Mouse (Mus musculus) hindbrain, postnatal 0 days (tissue): ENCODE measurements around the gene Znrf1. TPM values are rescaled to one million over a fixed set of nuclear protein-coding genes. Genes with fewer than 3 reads are reported as not detected.

Experiments used
- ATAC-seq: fragments of 200-750 bp; cut with Nextera tagmentation; 2 replicates; pipeline ENCODE4 v1.8.0; 2017; ENCODE audit warnings: mild to moderate bottlenecking, moderate TSS enrichment, moderate library complexity
- DNase-seq: peaks from one replicate; pipeline ENCODE4 v3.0.0-alpha.2; 2015; ENCODE audit warnings: low spot score
- H3K27ac ChIP-seq: fragments of 300-500 bp; sonication (generic); 2 replicates; pipeline ENCODE4 v1.5.1; 2014; ENCODE audit warnings: mild to moderate bottlenecking
- H3K27me3 ChIP-seq: fragments of 300-500 bp; sonication (generic); 2 replicates; pipeline ENCODE4 v1.6.1; 2014; ENCODE audit warnings: low read length, mixed read lengths; ENCODE audit not compliant: insufficient read depth
- H3K36me3 ChIP-seq: fragments of 300-500 bp; sonication (generic); 2 replicates; pipeline ENCODE4 v1.6.1; 2014; ENCODE audit warnings: low read length, mixed read lengths; ENCODE audit not compliant: insufficient read depth
- H3K4me1 ChIP-seq: fragments of 300-500 bp; sonication (generic); 2 replicates; pipeline ENCODE4 v1.6.1; 2014; ENCODE audit warnings: antibody characterized with exemption, low read length, mixed read lengths; ENCODE audit not compliant: insufficient read depth
- H3K4me2 ChIP-seq: fragments of 300-500 bp; sonication (generic); 2 replicates; pipeline ENCODE4 v1.6.1; 2014; ENCODE audit warnings: low read depth, mild to moderate bottlenecking, low read length, moderate library complexity, mixed read lengths
- H3K4me3 ChIP-seq: fragments of 300-500 bp; sonication (generic); 2 replicates; pipeline ENCODE4 v1.5.1; 2014; ENCODE audit warnings: low read length
- H3K9ac ChIP-seq: fragments of 300-500 bp; sonication (generic); replicated peaks from 2 replicates; pipeline ENCODE4 v1.6.1; 2014; ENCODE audit warnings: mild to moderate bottlenecking, low read length, moderate library complexity, mixed read lengths
- H3K9me3 ChIP-seq: fragments of 300-500 bp; sonication (generic); 2 replicates; pipeline ENCODE4 v1.6.1; 2016; ENCODE audit warnings: low read length, mixed read lengths
- CTCF ChIP-seq: IDR thresholded peaks from 2 replicates; pipeline ENCODE4 v1.5.1; 2016; ENCODE audit warnings: antibody characterized with exemption, control low read depth, low read depth
- WGBS: fragments of 180-500 bp; shearing (Covaris S2); extraction: QIAGEN DNeasy Blood & Tissue Kit; methylation state at CpG from one replicate; pipeline ENCODE4 v1.1.7; 2014; 5-methylcytosine and 5-hydroxymethylcytosine counted together
- polyA plus RNA-seq: library from polyadenylated mRNA; unstranded; fragments of >200 nt; fragmentation: Nextera tagmentation; extraction: Ambion mirVana; gene quantifications from 2 replicates; pipeline ENCODE4 v1.2.1, GENCODE M21; 2015
- total RNA-seq: library from RNA; depleted of rRNA; stranded (reverse); fragments of >200 nt; gene quantifications from 2 replicates; pipeline ENCODE4 v1.2.3, GENCODE M21; 2014

The Znrf1 gene
- total and polyA plus RNA-seq, 2 experiments from 2014 or later: 76.1 to 194 TPM

DNA sequence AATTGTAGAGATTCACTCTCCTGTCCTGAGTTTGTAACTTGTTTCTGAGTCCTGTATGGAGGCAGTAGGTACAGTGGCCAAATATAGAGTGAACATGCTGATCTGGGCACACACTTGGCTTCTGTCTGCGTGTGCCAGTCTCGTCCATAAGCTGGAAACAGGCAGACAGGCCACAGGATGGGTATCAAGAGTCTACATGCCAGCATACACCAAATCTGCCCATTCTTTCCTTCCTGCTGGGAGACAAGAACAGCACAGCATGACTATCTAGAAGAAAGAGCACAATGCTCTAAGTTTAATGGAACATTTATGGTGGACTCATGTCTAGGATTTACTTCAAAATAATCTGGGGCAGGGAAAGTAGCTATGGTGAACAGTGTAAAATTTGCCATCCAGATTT is 59.1 kb downstream of the Znrf1 start:
- Histone ChIP-seq H3K4me3 (no peak overlapping the region), H3K27ac (no peak overlapping the region), H3K36me3 (no peaks in the 10 kb centered on the region), H3K4me1 (0 out of 2 replicates have a peak, but pooled peaks cover 13% of the 10 kb centered on the region), H3K4me2 (no peak overlapping the region), H3K9ac (no peak overlapping the region), H3K9me3 (no peaks in the 10 kb centered on the region), H3K27me3 (no peaks in the 10 kb centered on the region)
- WGBS: 76% methylated on average over 2 of the region's 2 CpGs
- no peak for ATAC-seq
- no peak for TF ChIP-seq CTCF
- no peak for DNase-seq

DNA sequence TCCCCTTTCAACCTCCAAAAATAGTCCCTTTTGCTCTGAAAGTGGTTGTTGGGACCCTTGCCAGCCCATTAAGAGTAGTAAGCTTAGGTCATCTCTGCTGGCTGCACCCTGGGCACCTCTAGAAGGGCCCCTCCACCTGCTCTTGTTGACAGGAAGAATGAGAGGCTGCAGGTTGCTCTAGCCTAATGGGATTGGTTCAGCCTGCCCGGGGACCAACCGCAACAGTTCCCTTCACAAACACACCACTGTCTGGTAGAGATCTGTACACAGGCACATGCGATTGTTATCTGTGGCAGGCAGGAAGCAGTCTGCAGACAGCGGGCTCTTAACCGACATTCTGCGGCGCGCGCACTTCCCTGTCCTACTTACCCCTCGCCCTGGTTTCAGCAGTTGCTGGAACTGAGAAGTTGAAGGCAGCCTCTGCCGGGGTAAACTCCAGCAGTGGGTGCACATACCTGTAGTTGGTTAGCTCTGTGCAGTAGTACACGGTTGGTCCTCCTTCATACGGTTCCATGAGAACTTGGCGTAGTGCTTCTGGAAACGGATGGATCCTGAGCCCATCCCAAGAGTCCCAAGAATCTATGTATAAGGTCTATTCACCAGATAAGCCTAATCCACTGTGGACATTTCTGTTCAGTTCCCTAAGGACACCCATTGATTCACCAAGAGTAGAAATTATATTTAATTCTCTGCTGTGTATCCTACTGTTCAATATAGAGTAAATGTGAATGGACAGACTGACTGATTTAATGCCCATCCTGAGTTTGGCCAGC is 60.0 kb downstream of the Znrf1 start:
- no peak for DNase-seq
- no peak overlapping the region for H3K27ac ChIP-seq
- H3K4me1 ChIP-seq: 0 out of 2 replicates have a peak, but pooled peaks cover 13% of the 10 kb centered on the region
- H3K4me3 ChIP-seq: no peak overlapping the region
- H3K9me3 ChIP-seq: no peaks in the 10 kb centered on the region
- no peaks in the 10 kb centered on the region for H3K36me3 ChIP-seq
- H3K9ac ChIP-seq: no peak overlapping the region
- no peak for ATAC-seq
- 86% methylated on average over 15 of the region's 15 CpGs for WGBS
- TF ChIP-seq CTCF: no peak
- H3K27me3 ChIP-seq: no peaks in the 10 kb centered on the region
- H3K4me2 ChIP-seq: no peak overlapping the region

DNA sequence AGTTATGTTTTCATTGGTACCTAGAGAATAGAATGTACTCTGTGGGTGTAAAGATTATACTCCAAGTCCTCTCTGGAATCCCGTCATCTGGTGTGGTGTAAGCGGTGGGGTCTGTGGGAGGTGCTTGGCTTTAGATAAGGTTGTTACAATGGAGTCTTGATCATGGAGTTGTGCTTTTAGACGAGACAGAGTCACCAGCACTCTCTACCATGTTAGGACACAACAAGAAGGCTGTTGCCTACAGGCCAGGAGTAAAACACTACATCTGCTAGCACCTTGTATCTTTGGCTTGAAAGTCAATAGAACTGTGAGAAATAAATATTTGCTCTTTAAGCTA is 60.6 kb downstream of the Znrf1 start:
- Histone ChIP-seq H3K9me3 (no peaks in the 10 kb centered on the region), H3K27ac (no peak overlapping the region), H3K36me3 (no peaks in the 10 kb centered on the region), H3K4me2 (no peak overlapping the region), H3K4me3 (no peak overlapping the region), H3K9ac (no peak overlapping the region), H3K4me1 (0 out of 2 replicates have a peak, but pooled peaks cover 13% of the 10 kb centered on the region), H3K27me3 (no peaks in the 10 kb centered on the region)
- no peak for TF ChIP-seq CTCF
- DNase-seq (no peak), ATAC-seq (no peak)
- WGBS: 44% methylated on average over 3 of the region's 3 CpGs

DNA sequence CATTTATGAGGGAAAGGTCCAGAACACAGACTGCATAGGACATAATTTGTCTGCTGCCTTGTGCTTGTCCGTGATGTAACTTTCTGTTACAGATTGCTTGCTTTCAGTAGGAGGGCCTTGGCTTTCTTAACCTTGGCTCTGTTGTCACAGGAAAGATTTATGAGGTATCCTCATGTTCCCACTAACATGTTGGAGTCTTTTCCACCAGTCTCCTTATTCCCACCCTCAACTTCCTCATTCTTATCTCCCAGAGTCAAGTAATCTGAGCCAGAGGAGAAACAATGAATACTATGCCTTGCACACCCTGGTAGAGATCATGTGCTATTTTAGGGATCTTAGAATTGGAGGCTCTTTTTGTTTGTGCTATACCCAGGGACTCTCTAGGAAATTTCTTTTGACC is 61.4 kb downstream of the Znrf1 start:
- Histone ChIP-seq H3K4me3 (no peak overlapping the region), H3K9me3 (no peaks in the 10 kb centered on the region), H3K4me1 (0 out of 2 replicates have a peak, but pooled peaks cover 13% of the 10 kb centered on the region), H3K27ac (peak overlapping the region; percentile 5; the same call in 1 of the 2 replicates), H3K36me3 (no peaks in the 10 kb centered on the region), H3K9ac (no peak overlapping the region), H3K4me2 (no peak overlapping the region), H3K27me3 (no peaks in the 10 kb centered on the region)
- WGBS: 60% methylated on average over 1 of the region's 1 CpGs
- DNase-seq (no peak), ATAC-seq (no peak)
- no peak for TF ChIP-seq CTCF

DNA sequence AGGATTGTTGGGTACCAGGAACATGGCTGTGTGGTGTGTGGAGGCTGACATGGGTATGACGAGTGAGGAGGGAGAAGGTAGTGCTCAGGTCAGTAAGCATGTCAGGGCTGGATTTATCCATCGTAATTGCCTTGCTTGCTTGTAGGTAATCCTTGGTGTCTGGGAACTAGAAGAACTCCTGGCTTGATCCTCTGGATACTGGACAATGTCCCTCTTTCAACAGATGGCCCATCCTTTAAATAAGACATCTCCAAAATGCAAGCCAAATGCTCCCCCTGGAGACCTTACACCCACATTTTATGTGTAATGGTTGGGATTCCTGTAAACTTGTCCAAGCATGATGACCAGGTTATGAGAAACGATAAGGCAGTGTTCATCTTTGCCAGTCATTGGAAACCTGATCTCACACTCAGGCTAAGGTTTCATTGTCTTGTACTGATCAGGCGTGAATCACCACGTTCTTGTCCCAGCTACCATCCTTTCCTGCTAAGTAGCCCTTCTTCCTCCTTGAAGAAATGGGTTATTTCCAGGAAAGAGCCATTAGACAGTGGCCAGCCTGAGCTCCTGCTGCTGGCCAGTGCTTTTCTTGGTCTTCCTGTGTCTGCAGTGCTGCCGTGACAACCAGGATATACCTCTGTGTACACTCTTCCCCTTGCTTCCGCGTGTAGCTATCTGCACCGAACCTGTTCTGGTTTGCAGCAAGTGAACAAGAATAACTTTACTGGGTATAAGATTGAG is 64.0 kb downstream of the Znrf1 start:
- no peaks in the 10 kb centered on the region for H3K27me3 ChIP-seq
- ATAC-seq: no peak
- no peak overlapping the region for H3K4me2 ChIP-seq

DNA sequence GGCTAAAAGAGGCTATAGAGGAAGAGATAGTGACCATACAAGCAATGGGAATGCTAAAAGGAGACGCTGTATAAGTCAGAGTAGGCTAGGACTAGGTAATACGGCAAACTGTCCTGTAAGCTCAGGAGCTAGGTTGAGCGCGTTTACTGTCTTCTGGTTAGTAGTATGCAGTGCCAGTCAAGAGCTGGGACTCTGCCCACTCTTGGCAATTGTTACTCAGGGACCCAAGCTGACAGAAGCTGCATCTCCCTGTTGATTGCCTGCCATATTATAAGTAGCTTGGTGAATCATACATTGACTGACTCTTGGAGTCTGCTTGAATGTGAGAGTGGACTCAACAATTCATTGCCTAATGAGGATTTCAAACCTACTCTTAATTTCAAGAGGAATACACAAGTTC is 66.2 kb downstream of the Znrf1 start:
- no peak overlapping the region for H3K27ac ChIP-seq
- H3K36me3 ChIP-seq: no peaks in the 10 kb centered on the region
- no peaks in the 10 kb centered on the region for H3K27me3 ChIP-seq
- H3K4me2 ChIP-seq: no peak overlapping the region
- ATAC-seq (no peak), DNase-seq (peak; percentile 32)
- H3K9me3 ChIP-seq: no peaks in the 10 kb centered on the region
- H3K4me1 ChIP-seq: no peaks in the 10 kb centered on the region
- no peak overlapping the region for H3K9ac ChIP-seq
- no peak for TF ChIP-seq CTCF
- H3K4me3 ChIP-seq: no peak overlapping the region
- 80% methylated on average over 4 of the region's 4 CpGs for WGBS

More for the DNA sequence above, 64.0 kb downstream of the Znrf1 start:
- Histone ChIP-seq H3K27ac (no peak overlapping the region), H3K9me3 (no peaks in the 10 kb centered on the region), H3K36me3 (no peaks in the 10 kb centered on the region), H3K4me3 (no peak overlapping the region), H3K9ac (no peak overlapping the region), H3K4me1 (0 out of 2 replicates have a peak, but pooled peaks cover 10% of the 10 kb centered on the region)
- 72% methylated on average over 9 of the region's 9 CpGs for WGBS
- TF ChIP-seq CTCF: no peak
- no peak for DNase-seq

DNA sequence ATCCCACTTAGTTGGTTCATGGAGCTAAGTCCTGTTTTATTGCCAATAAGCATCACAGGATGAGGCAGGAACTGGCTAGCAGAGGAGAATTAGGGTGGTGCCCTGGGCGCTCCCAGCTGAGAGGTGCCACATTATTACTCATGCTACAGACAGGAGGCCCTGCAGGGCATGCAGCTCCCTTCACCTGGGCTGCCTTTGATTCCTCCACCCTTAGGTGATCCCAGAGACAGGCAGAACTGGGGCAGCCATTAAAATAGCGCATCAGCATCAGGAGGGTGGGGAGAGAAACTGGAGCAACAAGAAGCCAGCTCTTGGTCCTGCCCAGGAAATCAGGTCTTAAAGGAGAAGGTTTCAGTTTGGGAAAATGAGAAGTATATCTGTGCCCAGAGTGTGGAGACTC is 69.1 kb downstream of the Znrf1 start:
- H3K9me3 ChIP-seq: no peaks in the 10 kb centered on the region
- no peaks in the 10 kb centered on the region for H3K36me3 ChIP-seq
- no peak overlapping the region for H3K27ac ChIP-seq
- H3K4me3 ChIP-seq: no peak overlapping the region
- 83% methylated on average over 2 of the region's 2 CpGs for WGBS
- H3K27me3 ChIP-seq: no peaks in the 10 kb centered on the region
- DNase-seq (no peak), ATAC-seq (no peak)
- no peak overlapping the region for H3K4me2 ChIP-seq
- H3K9ac ChIP-seq: no peak overlapping the region
- H3K4me1 ChIP-seq: no peaks in the 10 kb centered on the region
- TF ChIP-seq CTCF: no peak
